Mouse (Mus musculus) midbrain, embryonic 10.5 days (tissue): ENCODE measurements around the gene Cyp2b10. TPM values are rescaled to one million over a fixed set of nuclear protein-coding genes. Genes with fewer than 3 reads are reported as not detected.
A peak's percentile ranks its signal among the peaks of the same experiment; 100 is the strongest.
"Not testable (repeated sequence)": the region's sequence is repeated elsewhere in the genome, so short reads cannot be mapped to it uniquely, and the experiment has no call there.

Experiments used
- DNase-seq: peaks from one replicate; pipeline ENCODE4 v3.0.0-alpha.2; 2017; ENCODE audit warnings: low spot score
- H3K27ac ChIP-seq: fragments of 300-500 bp; sonication (generic); replicated peaks from 2 replicates; pipeline ENCODE4 v1.5.1; 2016; ENCODE audit warnings: mild to moderate bottlenecking
- H3K27me3 ChIP-seq: fragments of 300-500 bp; sonication (generic); 2 replicates; pipeline ENCODE4 v1.6.1; 2016; ENCODE audit warnings: low read depth, mild to moderate bottlenecking; ENCODE audit not compliant: poor library complexity, severe bottlenecking
- H3K36me3 ChIP-seq: fragments of 300-500 bp; sonication (generic); 2 replicates; pipeline ENCODE4 v1.6.1; 2016; ENCODE audit warnings: mild to moderate bottlenecking, moderate library complexity
- H3K4me1 ChIP-seq: fragments of 300-500 bp; sonication (generic); 2 replicates; pipeline ENCODE4 v1.6.1; 2016
- H3K4me3 ChIP-seq: fragments of 300-500 bp; sonication (generic); 2 replicates; pipeline ENCODE4 v1.5.1; 2016; ENCODE audit warnings: mild to moderate bottlenecking, moderate library complexity
- H3K9me3 ChIP-seq: fragments of 300-500 bp; sonication (generic); replicated peaks from 2 replicates; pipeline ENCODE4 v1.6.1; 2016; ENCODE audit warnings: mild to moderate bottlenecking
- WGBS: fragments of 180-500 bp; shearing (Covaris S2); methylation state at CpG from one replicate; pipeline ENCODE4 v1.1.7; 2016; 5-methylcytosine and 5-hydroxymethylcytosine counted together
- polyA plus RNA-seq: library from polyadenylated mRNA; unstranded; fragments of >200 nt; fragmentation: Nextera tagmentation; extraction: Ambion mirVana; gene quantifications from 2 replicates; pipeline ENCODE4 v1.2.1, GENCODE M21; 2016

Gene Cyp2b10
- polyA plus RNA-seq, 1 experiment from 2014 or later, result not detected

GRCm38 (mm10) chr7:25884272-25884671 lies 13.1 kb upstream of the Cyp2b10 start:
- Histone ChIP-seq H3K4me1 (peaks cover 4% of the 10 kb centered on the region; the same call in 1 of the 2 replicates), H3K4me3 (no peak overlapping the region), H3K27me3 (no peaks in the 10 kb centered on the region), H3K9me3 (no peaks in the 10 kb centered on the region), H3K27ac (no peak overlapping the region), H3K36me3 (no peaks in the 10 kb centered on the region)
- WGBS, result 89% methylated on average over 1 of the region's 1 CpGs
- DNase-seq, result no peak

- Histone ChIP-seq H3K4me1 (no peaks in the 10 kb centered on the region), H3K36me3 (no peaks in the 10 kb centered on the region), H3K9me3 (no peaks in the 10 kb centered on the region; the same call in 1 of the 2 replicates), H3K27me3 (no peaks in the 10 kb centered on the region), H3K27ac (no peak overlapping the region), H3K4me3 (no peak overlapping the region)
- 88% methylated on average over 3 of the region's 3 CpGs for WGBS
- DNase-seq, result no peak
Measured at GRCm38 (mm10) chr7:25887758-25888157, 9.7 kb upstream of the Cyp2b10 start.

DNA sequence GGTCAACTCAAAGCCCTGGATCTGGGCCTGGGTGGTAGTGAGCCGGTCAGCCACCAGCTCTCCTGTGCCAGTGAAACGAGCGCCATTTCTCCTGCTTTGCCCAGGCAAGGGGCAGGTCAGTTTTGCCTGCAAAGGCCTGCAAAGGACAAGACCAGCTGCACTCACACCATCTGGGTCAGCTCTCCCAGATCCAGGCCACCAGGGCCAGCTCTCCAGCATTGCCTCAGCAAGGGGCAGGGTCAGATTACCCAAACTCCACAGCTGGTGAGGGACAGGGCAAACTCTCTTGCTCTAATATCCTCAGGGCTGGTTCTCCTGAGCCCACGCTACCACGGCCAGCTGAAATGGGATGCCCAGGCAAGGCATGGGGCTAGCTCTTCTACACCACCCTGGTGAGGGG lies 4.3 kb upstream of the Cyp2b10 start:
- Histone ChIP-seq H3K9me3 (no peaks in the 10 kb centered on the region; the same call in 1 of the 2 replicates), H3K4me3 (no peak overlapping the region), H3K27ac (no peak overlapping the region), H3K27me3 (no peaks in the 10 kb centered on the region), H3K4me1 (no peaks in the 10 kb centered on the region), H3K36me3 (no peaks in the 10 kb centered on the region)
- no peak for DNase-seq
- WGBS, result 82% methylated on average over 5 of the region's 5 CpGs

DNA sequence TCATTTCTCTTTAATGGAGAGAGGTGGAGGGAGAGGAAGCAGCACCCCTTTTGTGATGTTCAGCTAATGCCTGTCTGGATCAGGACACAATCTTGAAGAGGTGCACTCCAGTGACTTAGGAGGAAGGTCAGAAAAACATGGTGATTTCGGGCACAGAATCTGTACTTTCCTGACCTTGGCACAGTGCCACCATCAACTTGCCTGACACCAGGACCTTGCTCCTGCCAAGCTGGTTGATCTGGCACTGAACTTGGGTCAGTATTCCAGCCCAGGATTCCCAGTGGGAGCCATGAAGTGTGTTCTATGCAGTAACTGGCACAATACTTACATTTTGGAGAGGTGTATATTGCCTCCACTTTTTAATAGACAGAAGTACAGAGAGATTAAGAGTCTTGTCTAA lies 2.3 kb upstream of the Cyp2b10 start:
- no peaks in the 10 kb centered on the region for H3K36me3 ChIP-seq
- no peak for DNase-seq
- H3K4me3 ChIP-seq, result no peak overlapping the region
- H3K9me3 ChIP-seq, result peaks cover 3% of the 10 kb centered on the region; the same call in 1 of the 2 replicates
- WGBS, result 76% methylated on average over 1 of the region's 1 CpGs
- H3K27me3 ChIP-seq, result no peaks in the 10 kb centered on the region
- H3K4me1 ChIP-seq, result no peaks in the 10 kb centered on the region
- H3K27ac ChIP-seq, result no peak overlapping the region

GRCm38 (mm10) chr7:25898064-25898463 lies 644 bp downstream of the Cyp2b10 start:
- H3K4me1 ChIP-seq, result no peaks in the 10 kb centered on the region
- H3K9me3 ChIP-seq, result peaks cover 14% of the 10 kb centered on the region; the same call in 1 of the 2 replicates
- H3K4me3 ChIP-seq, result no peak overlapping the region
- no peaks in the 10 kb centered on the region for H3K36me3 ChIP-seq
- H3K27me3 ChIP-seq, result no peaks in the 10 kb centered on the region
- H3K27ac ChIP-seq, result no peak overlapping the region
- DNase-seq, result no peak
- 91% methylated on average over 7 of the region's 7 CpGs for WGBS

DNA sequence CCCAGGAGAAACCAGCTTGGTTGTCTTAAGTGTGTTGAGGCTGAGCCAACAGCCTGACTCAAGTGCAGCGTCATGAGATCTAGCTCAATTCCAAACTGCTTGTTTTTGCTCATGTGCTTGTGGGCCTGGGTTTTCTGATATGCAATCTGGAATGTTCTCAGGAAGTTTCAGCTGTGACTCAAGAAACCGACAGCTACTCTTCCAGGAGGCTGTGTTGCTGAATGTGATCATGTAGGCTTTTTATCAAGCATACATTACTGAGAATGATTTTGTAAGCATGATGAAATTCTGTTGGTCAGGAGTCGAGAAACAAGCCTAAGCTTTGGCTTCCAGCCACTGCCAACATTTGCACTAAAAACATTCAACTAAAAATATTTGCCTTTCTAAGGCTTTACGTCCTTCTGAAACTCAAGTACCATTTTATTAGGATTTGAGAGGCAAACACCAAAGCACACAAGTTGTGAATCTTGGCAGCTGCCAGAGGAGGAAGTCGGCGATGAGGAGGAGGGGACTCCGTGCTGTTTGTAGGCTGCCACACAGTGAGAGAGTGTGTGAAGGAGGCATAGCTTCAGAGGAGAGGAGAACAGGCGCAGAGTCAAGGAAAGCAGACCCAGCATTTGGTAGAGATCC lies 4.8 kb downstream of the Cyp2b10 start:
- H3K9me3 ChIP-seq, result peaks cover 17% of the 10 kb centered on the region; the same call in 1 of the 2 replicates
- H3K4me1 ChIP-seq, result no peaks in the 10 kb centered on the region
- no peaks in the 10 kb centered on the region for H3K36me3 ChIP-seq
- no peak overlapping the region for H3K27ac ChIP-seq
- whole genome bisulfite sequencing, result 76% methylated on average over 8 of the region's 8 CpGs
- no peak for DNase-seq
- H3K4me3 ChIP-seq, result no peak overlapping the region
- no peaks in the 10 kb centered on the region for H3K27me3 ChIP-seq

DNA sequence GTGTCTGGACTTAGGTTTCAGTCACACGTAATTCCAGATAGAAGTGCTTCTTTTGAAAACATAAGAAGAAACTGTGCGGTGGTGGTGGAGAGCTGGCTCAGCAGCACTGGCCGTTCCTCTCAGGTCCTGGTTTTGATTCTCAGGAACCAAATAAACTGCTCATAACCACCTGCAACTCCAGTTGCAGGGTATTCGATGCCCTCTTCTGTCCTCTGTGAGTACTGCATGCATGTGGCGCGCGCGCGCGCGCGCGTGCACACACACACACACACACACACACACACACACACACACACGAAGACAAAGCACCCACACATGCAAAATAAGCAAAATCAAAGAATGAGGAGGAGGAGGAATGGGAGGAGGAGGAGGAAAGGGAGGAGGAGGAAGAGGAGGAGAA lies 5.7 kb downstream of the Cyp2b10 start:
- Histone ChIP-seq H3K27ac (no peak overlapping the region), H3K4me1 (no peaks in the 10 kb centered on the region), H3K4me3 (no peak overlapping the region), H3K36me3 (no peaks in the 10 kb centered on the region), H3K27me3 (no peaks in the 10 kb centered on the region), H3K9me3 (peaks cover 17% of the 10 kb centered on the region; the same call in 1 of the 2 replicates)
- DNase-seq, result no peak
- 41% methylated on average over 14 of the region's 14 CpGs for WGBS

DNA sequence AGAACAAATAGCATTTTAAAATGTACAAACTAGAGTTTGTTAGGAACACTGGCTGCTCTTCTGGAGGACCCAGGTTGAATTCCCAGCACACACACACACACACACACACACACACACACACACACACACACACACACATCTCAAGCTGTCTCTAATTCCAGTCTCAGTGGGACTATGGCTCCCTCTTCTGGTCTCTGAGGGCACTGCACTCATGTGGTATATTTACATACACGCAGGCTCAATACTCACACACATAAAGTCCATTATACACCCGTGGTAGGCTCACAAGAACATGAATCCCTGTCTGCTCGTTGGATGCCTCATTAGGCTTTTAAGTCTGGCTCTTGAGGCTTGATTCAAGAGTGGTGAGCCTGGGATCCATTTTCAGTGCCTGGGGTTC lies 6.6 kb downstream of the Cyp2b10 start:
- peak; percentile 14 for DNase-seq
- no peaks in the 10 kb centered on the region for H3K4me1 ChIP-seq
- H3K27me3 ChIP-seq, result no peaks in the 10 kb centered on the region
- H3K36me3 ChIP-seq, result no peaks in the 10 kb centered on the region
- 47% methylated on average over 3 of the region's 3 CpGs for WGBS
- no peak overlapping the region for H3K27ac ChIP-seq
- H3K4me3 ChIP-seq, result no peak overlapping the region
- H3K9me3 ChIP-seq, result peaks cover 17% of the 10 kb centered on the region; the same call in 1 of the 2 replicates

DNA sequence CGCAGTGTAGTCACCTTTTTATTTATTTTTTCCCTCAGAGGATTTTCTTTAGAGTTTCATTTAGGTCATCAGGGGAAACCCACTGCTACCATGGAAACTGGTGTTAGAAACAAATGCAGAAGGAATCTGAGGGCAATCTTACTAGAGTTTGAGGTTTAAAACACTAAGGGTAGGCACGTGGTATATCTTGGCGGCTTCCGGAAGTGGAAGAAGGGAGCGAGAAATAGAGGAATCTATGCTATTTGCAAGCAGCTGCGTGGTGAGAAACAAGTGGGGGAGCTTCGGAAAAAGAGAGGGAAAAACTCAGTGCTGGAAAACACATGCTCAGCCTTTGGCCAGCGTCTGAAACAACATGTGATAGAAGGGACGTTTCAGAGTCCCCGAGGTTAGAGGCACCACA lies 7.1 kb downstream of the Cyp2b10 start:
- H3K36me3 ChIP-seq, result no peaks in the 10 kb centered on the region
- H3K27ac ChIP-seq, result no peak overlapping the region
- WGBS, result 67% methylated on average over 10 of the region's 10 CpGs
- H3K9me3 ChIP-seq, result peaks cover 17% of the 10 kb centered on the region; the same call in 1 of the 2 replicates
- no peak overlapping the region for H3K4me3 ChIP-seq
- no peak for DNase-seq
- no peaks in the 10 kb centered on the region for H3K27me3 ChIP-seq
- no peaks in the 10 kb centered on the region for H3K4me1 ChIP-seq

DNA sequence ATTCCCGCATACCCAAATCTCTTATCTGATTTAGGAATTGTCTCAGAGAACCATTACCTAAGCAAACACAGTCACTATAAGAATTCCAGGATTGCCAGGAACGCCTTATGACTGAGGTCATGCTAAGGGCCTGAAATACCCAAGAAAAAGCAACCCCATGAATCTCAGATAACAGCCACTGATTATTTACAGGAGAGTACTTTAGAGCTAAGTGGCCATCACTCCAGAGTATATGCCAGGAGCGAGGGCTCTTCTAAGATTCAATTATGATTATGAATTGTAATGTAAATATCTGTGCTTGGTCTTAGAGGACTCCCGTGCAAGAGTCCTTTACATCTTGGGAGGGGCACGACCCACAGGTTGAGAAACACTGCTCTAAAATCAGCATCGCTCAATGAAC lies 10.0 kb downstream of the Cyp2b10 start:
- Histone ChIP-seq H3K27me3 (no peaks in the 10 kb centered on the region), H3K9me3 (peaks cover 9% of the 10 kb centered on the region; the same call in 1 of the 2 replicates), H3K4me1 (no peaks in the 10 kb centered on the region), H3K36me3 (no peaks in the 10 kb centered on the region), H3K4me3 (no peak overlapping the region), H3K27ac (no peak overlapping the region)
- DNase-seq, result no peak
- 78% methylated on average over 6 of the region's 6 CpGs for WGBS

DNA sequence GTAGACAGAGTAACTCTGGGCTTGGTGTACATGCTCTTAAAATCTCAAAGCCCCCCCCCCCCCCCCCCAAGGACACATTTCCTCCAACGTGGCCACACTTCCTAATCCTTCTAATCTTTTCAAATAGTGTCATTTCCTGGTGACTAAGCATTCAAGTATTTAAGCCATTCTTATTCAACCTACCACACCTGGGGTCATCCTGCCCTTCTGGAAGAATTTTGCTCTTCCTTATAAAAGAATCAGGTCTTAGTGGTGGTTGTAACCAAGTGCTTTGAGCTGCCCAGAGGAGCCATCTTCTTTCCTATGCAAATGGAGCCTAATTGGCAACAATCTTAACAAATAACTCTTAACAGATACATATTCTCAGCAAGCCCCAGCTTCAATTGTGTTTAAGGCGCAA lies 12.6 kb downstream of the Cyp2b10 start:
- H3K4me3 ChIP-seq, result no peak overlapping the region
- H3K36me3 ChIP-seq, result no peaks in the 10 kb centered on the region
- H3K27me3 ChIP-seq, result no peaks in the 10 kb centered on the region
- DNase-seq, result no peak
- no peak overlapping the region for H3K27ac ChIP-seq
- whole genome bisulfite sequencing, result 89% methylated on average over 2 of the region's 2 CpGs
- peaks cover 4% of the 10 kb centered on the region; the same call in 1 of the 2 replicates for H3K9me3 ChIP-seq
- H3K4me1 ChIP-seq, result no peaks in the 10 kb centered on the region

GRCm38 (mm10) chr7:25916116-25916515 lies 18.7 kb downstream of the Cyp2b10 start:
- H3K4me1 ChIP-seq, result no peaks in the 10 kb centered on the region
- WGBS, result 86% methylated on average over 1 of the region's 1 CpGs
- no peaks in the 10 kb centered on the region for H3K9me3 ChIP-seq
- H3K36me3 ChIP-seq, result no peaks in the 10 kb centered on the region
- no peak overlapping the region for H3K27ac ChIP-seq
- H3K27me3 ChIP-seq, result no peaks in the 10 kb centered on the region
- H3K4me3 ChIP-seq, result no peak overlapping the region
- DNase-seq, result no peak

- H3K27me3 ChIP-seq, H3K9me3 ChIP-seq, H3K36me3 ChIP-seq, H3K27ac ChIP-seq, H3K4me3 ChIP-seq, H3K4me1 ChIP-seq, DNase-seq: not testable (repeated sequence)
- WGBS, result 65% methylated on average over 5 of the region's 5 CpGs
Measured at GRCm38 (mm10) chr7:25917271-25917670, 19.9 kb downstream of the Cyp2b10 start.
